Mouse (Mus musculus): ENCODE measurements at regions not wholly inside any gene's neighbourhood (a gene's known extent, or its start where the extent isn't known, plus 50 kb on each side); places are given as distances from the start of the nearest gene placed in this dataset.

GRCm38 (mm10) chr13:59894094-59894493 is 71.1 kb upstream of the Tut7 start:
- TF ChIP-seq CTCF (conservative IDR thresholded peaks at IDR 0.05; ENCODE audit: insufficient read depth, insufficient read length, low read depth, low read length): no peak
- TF ChIP-seq POLR2A (IDR thresholded peaks at IDR 0.05; ENCODE audit: low read depth, low read length): no peak
